Comparison of ENCODE assay signal across 33 mouse cellular contexts in the genomic region with DNA sequence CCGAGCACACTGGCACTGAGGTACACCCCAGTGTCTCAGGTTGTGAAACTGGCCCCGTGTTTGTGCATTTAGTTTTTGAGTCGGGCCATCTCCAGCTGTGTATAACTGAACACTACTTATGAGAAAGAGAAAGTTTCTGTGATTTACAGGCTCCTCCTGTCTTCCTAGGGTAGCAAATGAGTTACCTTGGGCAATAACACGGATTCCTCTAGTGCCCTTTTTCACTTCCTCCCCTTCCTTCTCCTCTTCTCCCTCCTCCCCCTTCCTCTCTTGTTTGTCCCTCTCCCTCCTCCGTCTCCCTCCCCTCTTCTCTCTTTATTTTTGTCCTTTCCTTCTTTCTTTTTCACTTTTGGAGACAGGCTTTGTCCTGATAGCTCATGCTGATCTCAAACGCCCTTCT. TPM values are rescaled to one million over a fixed set of nuclear protein-coding genes. Genes with fewer than 3 reads are reported as not detected.
DNase-seq lines count a peak whose midpoint lies in the region; ATAC-seq and TF ChIP-seq lines count a peak whose summit lies in the region.
"Had no signal": no experiment of that assay in that cellular context is flagged by ENCODE, and none has a peak within 500 bp of the region (broad histone marks: within the 10 kb centered on the region; RNA-seq: fewer than 3 reads in every experiment).

No protein-coding gene starts in this region.

- ATAC-seq in limb, embryonic 12.5 days (ENCODE audit: insufficient number of reproducible peaks, insufficient read depth, low FRiP score, low TSS enrichment, low read depth) = no peak
- peak; percentile 74 for ATAC-seq in granulocyte monocyte progenitor cell, adult 5-6 weeks (replicated peaks; ENCODE audit: poor library complexity, severe bottlenecking)
- ATAC-seq in stomach, embryonic 16.5 days (ENCODE audit: insufficient read depth, low FRiP score) = no peak
- ATAC-seq: forebrain, embryonic 16.5 days; intestine, embryonic 16.5 days; liver, embryonic 12.5 days; liver, postnatal 0 days; midbrain, embryonic 15.5 days; Patski had no signal

- TF ChIP-seq CTCF in gastrocnemius, adult 2 months (IDR thresholded peaks at IDR 0.05) = no peak

- no peaks in the 10 kb centered on the region for H3K27me3 ChIP-seq in limb, embryonic 12.5 days
- H3K27me3 ChIP-seq in limb, embryonic 10.5 days (ENCODE audit: low read depth, poor library complexity, severe bottlenecking) = no peaks in the 10 kb centered on the region
- no peaks in the 10 kb centered on the region for H3K27me3 ChIP-seq in stomach, embryonic 16.5 days (ENCODE audit: control insufficient read depth, insufficient read depth, low read length)
- H3K27me3 ChIP-seq: heart, embryonic 15.5 days; hindbrain, embryonic 13.5 days; liver, embryonic 12.5 days; midbrain, embryonic 15.5 days; Patski had no signal

- WGBS in limb, embryonic 12.5 days = 61% methylated on average over 6 of the region's 6 CpGs
- WGBS in limb, embryonic 10.5 days = 72% methylated on average over 6 of the region's 6 CpGs
- 68% methylated on average over 6 of the region's 6 CpGs for WGBS in stomach, embryonic 16.5 days

- no peaks in the 10 kb centered on the region for H3K9me3 ChIP-seq in limb, embryonic 12.5 days
- H3K9me3 ChIP-seq in limb, embryonic 10.5 days (replicated peaks) = no peaks in the 10 kb centered on the region
- H3K9me3 ChIP-seq in stomach, embryonic 16.5 days (replicated peaks; ENCODE audit: control insufficient read depth, low read length) = no peaks in the 10 kb centered on the region
- H3K9me3 ChIP-seq: forebrain, embryonic 10.5 days; heart, embryonic 15.5 days; hindbrain, embryonic 13.5 days; liver, embryonic 12.5 days; midbrain, embryonic 15.5 days had no signal

- peaks cover 55% of the 10 kb centered on the region for H3K36me3 ChIP-seq in limb, embryonic 12.5 days
- peaks cover 23% of the 10 kb centered on the region for H3K36me3 ChIP-seq in limb, embryonic 10.5 days
- H3K36me3 ChIP-seq in stomach, embryonic 16.5 days (ENCODE audit: control insufficient read depth, insufficient read depth, low read length) = peaks cover 5% of the 10 kb centered on the region
- H3K36me3 ChIP-seq: midbrain, embryonic 15.5 days had no signal

- H3K9ac ChIP-seq in limb, embryonic 12.5 days (replicated peaks) = no peak overlapping the region
- H3K9ac ChIP-seq in stomach, embryonic 16.5 days (ENCODE audit: low read length) = no peak overlapping the region
- H3K9ac ChIP-seq: heart, embryonic 15.5 days; hindbrain, embryonic 13.5 days; liver, embryonic 12.5 days; liver, postnatal 0 days; midbrain, embryonic 15.5 days had no signal

- no peak overlapping the region for H3K4me3 ChIP-seq in gastrocnemius, adult 2 months
- no peak overlapping the region for H3K4me3 ChIP-seq in limb, embryonic 12.5 days (replicated peaks)
- no peak overlapping the region for H3K4me3 ChIP-seq in limb, embryonic 10.5 days
- no peak overlapping the region for H3K4me3 ChIP-seq in stomach, embryonic 16.5 days (replicated peaks; ENCODE audit: low read length)
- H3K4me3 ChIP-seq: forebrain, embryonic 10.5 days; heart, embryonic 15.5 days; hindbrain, embryonic 13.5 days; liver, embryonic 12.5 days; midbrain, embryonic 15.5 days had no signal

- DNase-seq in gastrocnemius, adult 2 months = no peak
- no peak for DNase-seq in gastrocnemius, adult 18-20 months (ENCODE audit: low spot score)
- DNase-seq in limb, embryonic 10.5 days (ENCODE audit: low spot score) = no peak
- no peak for DNase-seq in spleen, postnatal 14 days (ENCODE audit: low spot score in 2 of 2)
- no peak for DNase-seq in adrenal gland, adult 8-10 months
- DNase-seq: adrenal gland, postnatal 25 days; cerebellum, adult 11-12 months; cerebellum, postnatal 14 days; gastrocnemius, postnatal 10 days; heart, postnatal 4 days; kidney, adult 8-10 months; layer of hippocampus, postnatal 36 days; left cerebral cortex, postnatal 4 days; liver, postnatal 0 days; right cerebral cortex, adult 18-20 months; spleen, adult 18-20 months had no signal

- peak overlapping the region; percentile 66 for H3K27ac ChIP-seq in gastrocnemius, adult 2 months
- H3K27ac ChIP-seq in limb, embryonic 12.5 days = peak overlapping the region; percentile 25; the same call in 1 of the 2 replicates
- no peak overlapping the region for H3K27ac ChIP-seq in limb, embryonic 10.5 days
- 0 out of 2 replicates have a peak overlapping the region, but pooled peaks have one; percentile 53 for H3K27ac ChIP-seq in stomach, embryonic 16.5 days (ENCODE audit: low read length)
- H3K27ac ChIP-seq: forebrain, embryonic 10.5 days; hindbrain, embryonic 13.5 days; kidney, postnatal 0 days; liver, embryonic 12.5 days; macrophage; midbrain, embryonic 15.5 days had no signal

- 0 out of 2 replicates have a peak, but pooled peaks cover 5% of the 10 kb centered on the region for H3K4me1 ChIP-seq in limb, embryonic 12.5 days (replicated peaks)
- 0 out of 2 replicates have a peak, but pooled peaks cover 5% of the 10 kb centered on the region for H3K4me1 ChIP-seq in limb, embryonic 10.5 days
- H3K4me1 ChIP-seq in stomach, embryonic 16.5 days (ENCODE audit: control insufficient read depth, insufficient read depth, low read length) = no peaks in the 10 kb centered on the region
- H3K4me1 ChIP-seq: forebrain, embryonic 10.5 days; heart, embryonic 15.5 days; hindbrain, embryonic 13.5 days; liver, embryonic 12.5 days; midbrain, embryonic 15.5 days had no signal

- no peak overlapping the region for H3K4me2 ChIP-seq in limb, embryonic 12.5 days
- no peak overlapping the region for H3K4me2 ChIP-seq in stomach, embryonic 16.5 days (ENCODE audit: low read depth, low read length)
- H3K4me2 ChIP-seq: heart, embryonic 15.5 days; hindbrain, embryonic 13.5 days; liver, embryonic 12.5 days; midbrain, embryonic 15.5 days had no signal

- intact Hi-C loops in gastrocnemius, adult 2 months (cut with DNase I) = no loop called here

RNA-seq across cellular contexts. Expression of a gene that starts 20.8 kb away (rescaled TPM):
- under 1 TPM; 0.59 to 0.66 TPM for total RNA-seq in gastrocnemius, adult 2 months (2021)
- under 1 TPM; 0.41 to 0.74 TPM for total RNA-seq in gastrocnemius, adult 18-20 months (2021)
- 1.6 and 2.0 TPM in 2 replicates for polyA plus RNA-seq in limb, embryonic 12.5 days (2016; fragmentation: Nextera tagmentation; extraction: Ambion mirVana)
- 0.90 and 0.93 TPM in 2 replicates for polyA plus RNA-seq in limb, embryonic 10.5 days (2016; fragmentation: Nextera tagmentation; extraction: Ambion mirVana)
- total RNA-seq in granulocyte monocyte progenitor cell, adult 5-6 weeks (2014; fragmentation: Nextera tagmentation) = 0.75 and 1.3 TPM in 2 replicates
- not detected in 2 replicates for total RNA-seq in granulocyte monocyte progenitor cell, adult 5-6 weeks (2017)
- polyA plus RNA-seq in stomach, embryonic 16.5 days (2015; fragmentation: Nextera tagmentation; extraction: Ambion mirVana) = 3.6 and 5.6 TPM in 2 replicates
- 1 to 10 TPM in 3 of 4 experiments, under 1 TPM in 1; 0.70 to 2.7 (median 1.2) TPM for total RNA-seq in adrenal gland, adult 8-10 months (2022)

RNA-seq across cellular contexts. Expression of a gene that starts 31.0 kb away (rescaled TPM):
- total RNA-seq in gastrocnemius, adult 2 months (2021) = 10 to 100 TPM; 37.4 to 52.4 TPM
- total RNA-seq in gastrocnemius, adult 18-20 months (2021) = 10 to 100 TPM; 41.8 to 44.5 TPM
- 102 and 106 TPM in 2 replicates for polyA plus RNA-seq in limb, embryonic 12.5 days (2016; fragmentation: Nextera tagmentation; extraction: Ambion mirVana)
- polyA plus RNA-seq in limb, embryonic 10.5 days (2016; fragmentation: Nextera tagmentation; extraction: Ambion mirVana) = 119 and 134 TPM in 2 replicates
- total RNA-seq in granulocyte monocyte progenitor cell, adult 5-6 weeks (2014; fragmentation: Nextera tagmentation) = 86.0 and 145 TPM in 2 replicates
- total RNA-seq in granulocyte monocyte progenitor cell, adult 5-6 weeks (2017) = 80.5 and 86.9 TPM in 2 replicates
- polyA plus RNA-seq in stomach, embryonic 16.5 days (2015; fragmentation: Nextera tagmentation; extraction: Ambion mirVana) = 106 and 121 TPM in 2 replicates
- 10 to 100 TPM; 75.1 to 86.0 (median 81.8) TPM for total RNA-seq in adrenal gland, adult 8-10 months (2022)

RNA-seq across cellular contexts. Expression of a gene that starts 57.3 kb away (rescaled TPM):
- total RNA-seq in gastrocnemius, adult 2 months (2021) = not detected
- not detected for total RNA-seq in gastrocnemius, adult 18-20 months (2021)
- polyA plus RNA-seq in limb, embryonic 12.5 days (2016; fragmentation: Nextera tagmentation; extraction: Ambion mirVana) = 0.10 and 0.11 TPM in 2 replicates
- 0.14 and 0.23 TPM in 2 replicates for polyA plus RNA-seq in limb, embryonic 10.5 days (2016; fragmentation: Nextera tagmentation; extraction: Ambion mirVana)
- not detected in 2 replicates for total RNA-seq in granulocyte monocyte progenitor cell, adult 5-6 weeks (2014; fragmentation: Nextera tagmentation)
- not detected in 2 replicates for total RNA-seq in granulocyte monocyte progenitor cell, adult 5-6 weeks (2017)
- 0.14 and 0.21 TPM in 2 replicates for polyA plus RNA-seq in stomach, embryonic 16.5 days (2015; fragmentation: Nextera tagmentation; extraction: Ambion mirVana)
- total RNA-seq in adrenal gland, adult 8-10 months (2022) = not detected
- total RNA-seq: adrenal gland, postnatal 25 days; gastrocnemius, postnatal 10 days; heart, postnatal 4 days; layer of hippocampus, postnatal 36 days; left cerebral cortex, postnatal 4 days; MEL; neutrophil, adult 5-6 weeks had no signal
- polyA plus RNA-seq: cortical plate, adult 2 months; forebrain, embryonic 16.5 days; hindbrain, embryonic 13.5 days; large intestine, adult 2 months; macrophage; midbrain, embryonic 15.5 days; Patski had no signal
